Mouse (Mus musculus) heart, adult 2 months (tissue): ENCODE measurements around the gene Dio1. TPM values are rescaled to one million over a fixed set of nuclear protein-coding genes. Genes with fewer than 3 reads are reported as not detected.

Experiments
- DNase-seq, 2 experiments: peaks; one replicate each; pipeline ENCODE4 v3.0.0; 2021
- H3K27ac ChIP-seq: fragments of 200-600 bp; 2 replicates; pipeline ENCODE4 v1.8.1; 2022
- H3K27me3 ChIP-seq: fragments of 200-500 bp; 2 replicates; pipeline ENCODE4 v1.6.1; 2012; ENCODE audit warnings: mild to moderate bottlenecking, low read length, inconsistent platforms, mixed read lengths; ENCODE audit not compliant: control insufficient read depth, insufficient read depth
- H3K36me3 ChIP-seq: fragments of 200-500 bp; 2 replicates; pipeline ENCODE4 v1.6.1; 2012; ENCODE audit warnings: low read length, inconsistent platforms; ENCODE audit not compliant: control insufficient read depth, insufficient read depth
- H3K4me1 ChIP-seq: fragments of 200-500 bp; 2 replicates; pipeline ENCODE4 v1.6.1; 2011; ENCODE audit warnings: low read length; ENCODE audit not compliant: control insufficient read depth, insufficient read depth
- H3K4me3 ChIP-seq: fragments of 200-600 bp; 2 replicates; pipeline ENCODE4 v1.8.1; 2022
- H3K79me2 ChIP-seq: fragments of 200-500 bp; replicated peaks from 2 replicates; pipeline ENCODE4 v1.6.1; 2012; ENCODE audit warnings: mild to moderate bottlenecking, inconsistent platforms, low read length, moderate library complexity, mixed read lengths; ENCODE audit not compliant: control insufficient read depth, insufficient read depth
- H3K9ac ChIP-seq: fragments of 200-500 bp; 2 replicates; pipeline ENCODE4 v1.6.1; 2012; ENCODE audit warnings: low read depth, mild to moderate bottlenecking, control low read depth, inconsistent platforms, low read length, mixed read lengths
- CTCF ChIP-seq: fragments of 200-600 bp; IDR thresholded peaks from 2 replicates; pipeline ENCODE4 v1.8.1; 2022; ENCODE audit warnings: antibody characterized with exemption, mild to moderate bottlenecking, moderate library complexity
- EP300 ChIP-seq: fragments of 200-500 bp; IDR thresholded peaks from 2 replicates; pipeline ENCODE4 v1.6.1; 2011; ENCODE audit warnings: low read depth, low read length, control low read depth; ENCODE audit not compliant: insufficient read depth
- POLR2A ChIP-seq: fragments of 200-500 bp; IDR thresholded peaks from 2 replicates; pipeline ENCODE4 v1.6.1; 2011; ENCODE audit warnings: mild to moderate bottlenecking, low read depth, low read length, control low read depth; ENCODE audit not compliant: insufficient read depth
- WGBS: fragments of 180-500 bp; shearing (Covaris S2); methylation state at CpG from one replicate; pipeline ENCODE4 v1.1.7; 2018; 5-methylcytosine and 5-hydroxymethylcytosine counted together
- intact Hi-C: fragments of 180-260 bp; cut with DNase I; formaldehyde crosslinking; loops from one replicate; pipeline ENCODE4 v1.15.1; 2025
- long read RNA-seq: library from polyadenylated mRNA; stranded (forward); transcript quantifications from one replicate; pipeline ENCODE4 v2.0.0, GENCODE M21; 2021
- polyA plus RNA-seq: library from polyadenylated mRNA; depleted of rRNA; stranded (reverse); fragments of >200 nt; gene quantifications from 2 replicates; pipeline ENCODE4 v1.2.3, GENCODE M21; 2012; rRNA removed
- total RNA-seq, 2 experiments: library from RNA; stranded (reverse); gene quantifications; 2 replicates each; pipeline ENCODE4 v1.2.3; 2021

Dio1 gene
- not detected for total RNA-seq
- polyA plus RNA-seq, result not detected in 2 replicates
- long read RNA-seq, result 0 reads

- no peak within 1 kb of the TSS for H3K4me3 ChIP-seq
Measured at GRCm38 (mm10) chr4:107306966-107307365, at the start of gene Dio1. Gene Dio1, minus strand, starts transcription at chr4:107307169.

GRCm38 (mm10) chr4:107354543-107354942, 47.6 kb upstream of the Dio1 start:
- no peak overlapping the region for H3K27ac ChIP-seq
- no peak overlapping the region for H3K4me3 ChIP-seq
- H3K9ac ChIP-seq, result no peak overlapping the region
- DNase-seq, result no peak
- no peaks in the 10 kb centered on the region for H3K79me2 ChIP-seq
- 67% methylated on average over 4 of the region's 4 CpGs for WGBS
- TF ChIP-seq POLR2A (no peak), CTCF (no peak), EP300 (no peak)
- intact Hi-C loops, result no loop called here
- no peaks in the 10 kb centered on the region for H3K36me3 ChIP-seq
- H3K27me3 ChIP-seq, result no peaks in the 10 kb centered on the region
- H3K4me1 ChIP-seq, result no peaks in the 10 kb centered on the region

More at GRCm38 (mm10) chr4:107306966-107307365, at the start of gene Dio1:
- Histone ChIP-seq H3K27me3 (no peaks in the 10 kb centered on the region), H3K79me2 (no peaks in the 10 kb centered on the region), H3K36me3 (no peaks in the 10 kb centered on the region), H3K27ac (no peak within 1 kb of the TSS), H3K4me1 (no peaks in the 10 kb centered on the region), H3K9ac (no peak within 1 kb of the TSS)
- WGBS, result 48% methylated on average over 6 of the region's 6 CpGs
- no peak for DNase-seq
- intact Hi-C loops, result no loop called here
- no peak for TF ChIP-seq CTCF
- TF ChIP-seq POLR2A, result no peak
- TF ChIP-seq EP300, result no peak

GRCm38 (mm10) chr4:107354126-107354525, 47.2 kb upstream of the Dio1 start:
- H3K27me3 ChIP-seq, result no peaks in the 10 kb centered on the region
- no peak for DNase-seq
- no peaks in the 10 kb centered on the region for H3K79me2 ChIP-seq
- H3K4me3 ChIP-seq, result no peak overlapping the region
- intact Hi-C loops, result no loop called here
- 88% methylated on average over 5 of the region's 5 CpGs for WGBS
- H3K9ac ChIP-seq, result no peak overlapping the region
- no peaks in the 10 kb centered on the region for H3K36me3 ChIP-seq
- H3K27ac ChIP-seq, result no peak overlapping the region
- no peaks in the 10 kb centered on the region for H3K4me1 ChIP-seq
- no peak for TF ChIP-seq EP300
- TF ChIP-seq POLR2A, result no peak
- no peak for TF ChIP-seq CTCF

GRCm38 (mm10) chr4:107353612-107354011, 46.6 kb upstream of the Dio1 start:
- no peak overlapping the region for H3K4me3 ChIP-seq
- H3K9ac ChIP-seq, result no peak overlapping the region
- intact Hi-C loops, result no loop called here
- H3K27me3 ChIP-seq, result no peaks in the 10 kb centered on the region
- H3K27ac ChIP-seq, result no peak overlapping the region
- no peak for DNase-seq
- 92% methylated on average over 3 of the region's 3 CpGs for WGBS
- TF ChIP-seq CTCF (no peak), EP300 (no peak), POLR2A (no peak)
- H3K79me2 ChIP-seq, result no peaks in the 10 kb centered on the region
- H3K36me3 ChIP-seq, result no peaks in the 10 kb centered on the region
- H3K4me1 ChIP-seq, result no peaks in the 10 kb centered on the region

- no peak overlapping the region for H3K4me3 ChIP-seq
- no peaks in the 10 kb centered on the region for H3K4me1 ChIP-seq
- DNase-seq, result no peak
- no peaks in the 10 kb centered on the region for H3K79me2 ChIP-seq
- no peak overlapping the region for H3K27ac ChIP-seq
- TF ChIP-seq POLR2A, result no peak
- TF ChIP-seq CTCF, result no peak
- no peak for TF ChIP-seq EP300
- H3K36me3 ChIP-seq, result no peaks in the 10 kb centered on the region
- no peaks in the 10 kb centered on the region for H3K27me3 ChIP-seq
- intact Hi-C loops, result no loop called here
- no peak overlapping the region for H3K9ac ChIP-seq
Measured at GRCm38 (mm10) chr4:107351368-107351767, 44.4 kb upstream of the Dio1 start.

- no peak overlapping the region for H3K9ac ChIP-seq
- TF ChIP-seq EP300, result no peak
- peak; percentile 70 for TF ChIP-seq CTCF
- H3K27me3 ChIP-seq, result no peaks in the 10 kb centered on the region
- no peak overlapping the region for H3K27ac ChIP-seq
- H3K79me2 ChIP-seq, result no peaks in the 10 kb centered on the region
- no peaks in the 10 kb centered on the region for H3K4me1 ChIP-seq
- intact Hi-C loops, result loop anchor here (2.0 kb wide), 1 partner anchor 97 kb away; the partner anchor contains the start of genes Hspb11 and Lrrc42
- H3K36me3 ChIP-seq, result no peaks in the 10 kb centered on the region
- WGBS, result 69% methylated on average over 8 of the region's 8 CpGs
- no peak overlapping the region for H3K4me3 ChIP-seq
- peak in 1 of 2 experiments; percentile 11 for DNase-seq
Measured at GRCm38 (mm10) chr4:107349311-107350008, 42.5 kb upstream of the Dio1 start.
